Mouse (Mus musculus) embryo, embryonic 10.5 days (tissue): ENCODE results near the gene Il2rb.

Experiments
- DNase-seq: peaks from one replicate; pipeline ENCODE4 v3.0.0-alpha.2; 2015; ENCODE audit warnings: low spot score

Gene Il2rb

GRCm38 (mm10) chr15:78447746-78448535, 47.1 kb downstream of the Il2rb start:
- DNase-seq, result peak; percentile 96

DNA sequence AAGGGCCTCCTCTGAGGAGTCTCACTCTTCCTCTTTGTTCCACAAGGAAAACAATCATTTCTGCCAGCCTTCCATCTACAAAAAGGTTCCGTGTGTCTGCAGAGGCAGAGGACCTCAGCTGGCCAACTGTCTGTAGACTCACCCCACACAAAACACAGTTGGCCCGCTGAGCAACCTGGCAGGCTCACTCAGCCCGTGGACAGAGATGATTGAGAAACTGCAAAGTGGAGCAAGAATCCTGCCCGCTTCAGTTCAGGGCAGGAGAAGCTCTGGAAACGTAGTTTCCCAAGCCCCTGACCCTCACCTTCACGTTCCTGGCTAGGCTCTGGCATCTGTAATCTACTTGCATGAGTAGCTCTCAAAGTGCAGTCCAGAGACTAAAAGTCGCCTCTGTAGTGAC, 48.0 kb downstream of the Il2rb start:
- no peak for DNase-seq

- DNase-seq, result no peak
Observed at GRCm38 (mm10) chr15:78443857-78444256, 51.2 kb downstream of the Il2rb start.

DNA sequence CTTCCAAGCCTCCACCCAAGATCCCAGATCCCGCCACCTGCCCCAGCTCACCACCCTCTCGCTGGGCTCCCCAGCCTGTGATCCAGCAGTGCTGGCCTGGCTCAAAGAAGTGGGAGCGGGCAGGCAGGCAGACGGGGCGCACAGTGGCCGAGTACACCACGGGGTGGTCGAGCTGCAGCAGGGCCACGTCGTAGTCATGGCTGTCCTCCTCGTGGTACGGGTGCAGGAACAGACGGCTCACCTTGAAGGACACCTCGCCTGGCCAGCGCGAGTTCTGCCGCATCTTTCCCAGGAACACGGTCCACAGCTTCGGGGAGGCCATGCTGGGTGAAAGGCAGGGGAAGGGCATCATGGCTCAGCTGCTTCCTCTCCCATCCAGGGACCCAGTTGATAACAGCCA, 52.8 kb downstream of the Il2rb start:
- DNase-seq, result no peak

DNA sequence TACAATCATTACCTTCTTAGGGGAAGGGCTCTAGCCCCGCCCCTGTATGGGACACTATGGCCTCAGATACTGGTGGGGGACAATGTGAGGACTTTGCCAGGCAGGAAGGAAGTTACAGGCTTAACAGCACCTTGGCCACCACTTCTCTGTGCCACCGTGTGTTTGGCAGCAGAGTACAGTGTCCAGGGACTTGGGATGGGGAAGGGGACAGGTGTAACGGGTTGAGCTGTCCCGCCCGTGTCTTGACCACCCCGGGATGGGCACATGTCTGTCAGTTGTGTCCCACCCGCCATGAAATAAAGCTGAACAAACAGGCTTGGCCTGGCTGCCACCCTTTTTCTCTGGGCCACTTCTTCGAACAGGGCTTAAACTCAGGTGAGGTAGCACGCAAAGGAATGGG, 56.1 kb downstream of the Il2rb start:
- DNase-seq, result no peak

DNA sequence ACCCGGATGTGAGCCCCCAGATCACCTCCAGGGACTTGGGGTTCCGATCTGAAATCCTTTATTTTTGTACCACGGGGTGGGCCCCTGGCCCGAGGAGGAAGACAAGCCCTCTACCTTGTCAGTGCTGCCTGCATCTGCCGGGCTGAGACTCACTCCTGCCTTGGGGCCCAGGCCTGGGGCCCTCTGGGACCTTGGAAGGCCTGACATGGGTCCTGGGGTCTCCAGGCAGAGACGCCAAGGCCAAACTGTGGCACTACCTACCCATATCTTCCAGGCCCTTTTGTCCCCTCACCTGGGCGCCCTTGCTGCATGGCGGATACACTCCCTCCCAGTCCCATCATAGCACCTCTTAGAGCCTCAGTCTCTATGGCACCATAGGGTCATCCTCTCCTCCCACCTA, 56.6 kb downstream of the Il2rb start:
- DNase-seq, result no peak

DNA sequence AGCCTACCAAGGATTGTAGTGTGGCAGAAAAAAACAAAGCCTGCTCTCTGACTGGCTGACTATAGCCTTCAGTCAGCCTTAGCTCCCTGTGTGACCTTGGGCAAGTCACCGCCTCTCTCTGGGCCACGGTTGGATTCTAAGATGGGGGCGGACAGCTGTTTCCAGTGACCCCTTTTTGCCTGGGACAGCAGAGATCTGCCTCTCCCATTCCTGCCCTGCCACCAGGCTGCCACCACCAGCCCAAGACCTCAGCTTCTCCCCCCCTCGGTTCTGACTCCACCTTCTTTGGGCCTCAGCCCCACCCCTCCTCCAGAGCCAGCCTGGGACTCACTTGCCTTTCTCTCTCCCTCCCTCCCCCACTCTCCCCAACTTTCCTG, 57.1 kb downstream of the Il2rb start:
- no peak for DNase-seq

- peak; percentile 40 for DNase-seq
Observed at GRCm38 (mm10) chr15:78437237-78438017, 57.6 kb downstream of the Il2rb start.

- peak; percentile 71 for DNase-seq
Observed at GRCm38 (mm10) chr15:78436380-78437192, 58.5 kb downstream of the Il2rb start.

GRCm38 (mm10) chr15:78435681-78436080, 59.4 kb downstream of the Il2rb start:
- DNase-seq, result no peak

DNA sequence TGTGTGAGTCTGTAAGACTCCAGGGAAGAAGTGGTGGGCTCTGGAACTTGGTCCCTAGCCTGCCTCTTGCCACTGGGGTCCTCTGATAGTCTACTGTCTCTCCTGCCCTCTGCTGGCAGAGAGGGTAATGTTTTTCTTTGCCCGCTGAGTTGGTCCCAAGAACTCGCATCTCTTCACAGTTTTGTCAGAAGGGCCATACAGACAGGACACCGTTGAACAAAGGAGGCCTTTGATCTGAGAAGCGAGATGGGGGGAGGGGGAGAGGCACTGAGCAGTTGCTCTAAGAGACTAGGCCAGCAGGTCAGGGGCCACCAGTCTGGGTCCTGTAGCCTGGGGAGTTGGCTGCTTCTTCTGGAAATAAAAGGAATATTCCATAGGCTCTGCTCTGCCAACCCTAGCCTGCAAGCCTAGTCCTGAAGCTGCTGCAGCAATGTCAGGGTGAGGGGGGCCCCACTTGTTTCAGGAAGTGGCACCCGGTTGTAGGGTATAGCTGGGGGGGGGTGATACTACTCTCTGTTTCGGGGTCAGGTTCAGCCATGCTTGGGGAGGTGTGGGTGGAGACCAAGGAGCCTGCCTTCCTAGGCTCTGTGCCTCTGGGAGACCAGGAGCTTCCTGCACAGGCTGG, 60.1 kb downstream of the Il2rb start:
- peak; percentile 88 for DNase-seq

DNA sequence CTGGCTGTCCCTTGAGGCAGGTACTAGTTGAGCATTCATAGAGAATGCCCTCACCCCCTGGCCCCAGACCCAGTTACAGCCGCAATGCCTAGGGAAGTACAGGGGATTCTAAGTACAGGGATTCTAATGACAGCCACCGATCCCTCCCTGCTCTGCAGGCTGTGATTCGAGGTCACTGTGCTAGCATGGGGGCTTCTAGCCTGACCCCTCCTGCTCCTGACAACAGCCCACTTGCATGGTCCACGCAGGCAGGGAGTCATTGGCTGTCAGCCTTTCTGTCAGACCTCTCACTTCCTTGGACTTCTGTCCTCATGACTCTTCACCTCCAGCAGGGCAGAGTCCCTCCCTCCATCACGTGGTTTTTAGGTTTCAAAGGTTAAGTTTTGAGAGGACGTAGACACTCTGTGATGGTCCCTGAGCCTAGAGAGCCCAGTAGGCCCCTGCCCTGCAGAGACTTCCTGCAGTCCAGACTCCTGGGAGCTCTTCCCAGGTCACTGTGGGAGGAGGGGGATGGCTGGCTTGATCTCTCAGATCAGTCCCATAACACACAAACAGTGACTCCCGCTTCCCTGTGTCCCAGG, 63.4 kb downstream of the Il2rb start:
- no peak for DNase-seq

DNA sequence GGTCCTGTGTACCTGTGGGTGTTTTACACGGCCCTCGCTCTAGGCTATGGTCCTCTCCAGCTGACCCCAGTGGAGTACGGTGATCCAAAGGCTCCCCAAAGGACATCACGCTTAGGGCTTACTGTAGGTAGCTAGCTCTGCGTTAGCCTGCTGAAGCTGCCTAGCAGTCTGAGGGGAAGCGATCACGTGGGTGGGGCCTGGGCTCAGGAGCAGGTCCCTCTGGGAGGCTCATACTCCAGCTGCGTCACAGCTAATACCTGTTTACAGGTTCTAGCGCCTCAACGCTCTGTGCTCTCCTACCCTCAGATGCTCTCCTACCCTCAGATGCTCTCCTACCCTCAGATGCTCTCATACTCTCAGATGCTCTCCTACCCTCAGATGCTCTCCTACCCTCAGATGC, 64.2 kb downstream of the Il2rb start:
- no peak for DNase-seq

- DNase-seq, result no peak
Observed at GRCm38 (mm10) chr15:78429871-78430622, 65.0 kb downstream of the Il2rb start.
